ENCODE assay signal across 8 mouse cellular contexts in the genomic region with DNA sequence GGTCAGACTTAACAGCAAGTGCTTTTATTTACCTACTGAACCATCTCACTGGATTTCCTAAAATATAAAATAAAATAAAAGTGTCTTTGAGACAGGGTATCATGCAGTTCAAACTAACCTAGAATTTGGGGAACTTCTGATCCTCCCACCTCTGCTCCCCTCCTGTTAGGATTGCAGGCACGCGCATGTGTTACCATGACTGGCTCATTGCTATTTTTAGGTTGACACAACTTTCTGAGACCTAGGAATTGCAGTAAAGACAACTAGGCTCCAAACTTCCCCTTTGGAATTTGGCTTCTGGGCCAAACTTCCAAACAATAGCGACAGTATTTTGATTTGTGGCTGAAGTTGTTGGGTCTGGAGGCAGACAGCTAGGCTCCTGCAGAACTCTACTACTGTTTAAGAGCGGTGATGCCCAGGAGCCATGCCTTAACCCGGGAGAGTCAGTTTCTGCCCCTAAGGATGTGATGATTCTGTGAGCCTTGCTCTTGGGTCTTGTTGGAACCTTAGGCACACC. TPM values are rescaled to one million over a fixed set of nuclear protein-coding genes. Genes with fewer than 3 reads are reported as not detected.
A peak's percentile ranks its signal among the peaks of the same experiment; 100 is the strongest.
DNase-seq lines count a peak whose midpoint lies in the region; ATAC-seq and TF ChIP-seq lines count a peak whose summit lies in the region.

No protein-coding gene starts in this region.

- no peaks in the 10 kb centered on the region for H3K27me3 ChIP-seq in cerebellum, adult 2 months (ENCODE audit: control insufficient read depth, insufficient read depth, low read length)
- no peaks in the 10 kb centered on the region for H3K27me3 ChIP-seq in thymus, adult 2 months (ENCODE audit: control insufficient read depth, insufficient read depth, low read length)
- H3K27me3 ChIP-seq in limb, embryonic 15.5 days = no peaks in the 10 kb centered on the region
- H3K27me3 ChIP-seq in stomach, postnatal 0 days (ENCODE audit: control insufficient read depth, insufficient read depth, low read length) = no peaks in the 10 kb centered on the region

- H3K4me3 ChIP-seq in cerebellum, adult 2 months (replicated peaks; ENCODE audit: insufficient read depth, low read depth, low read length) = peak overlapping the region; percentile 99
- H3K4me3 ChIP-seq in thymus, adult 2 months (ENCODE audit: control insufficient read depth, insufficient read depth, low read length) = peak overlapping the region; percentile 92
- peak overlapping the region; percentile 98 for H3K4me3 ChIP-seq in limb, embryonic 15.5 days
- H3K4me3 ChIP-seq in stomach, postnatal 0 days (ENCODE audit: low read depth, low read length) = peak overlapping the region; percentile 99

- H3K36me3 ChIP-seq in thymus, adult 2 months (ENCODE audit: control insufficient read depth, insufficient read depth, low read length) = no peaks in the 10 kb centered on the region
- H3K36me3 ChIP-seq in limb, embryonic 15.5 days = no peaks in the 10 kb centered on the region
- no peaks in the 10 kb centered on the region for H3K36me3 ChIP-seq in stomach, postnatal 0 days (ENCODE audit: control insufficient read depth, insufficient read depth, low read length)

- no peaks in the 10 kb centered on the region for H3K9me3 ChIP-seq in limb, embryonic 15.5 days
- no peaks in the 10 kb centered on the region for H3K9me3 ChIP-seq in stomach, postnatal 0 days (ENCODE audit: control insufficient read depth, low read length)

- peaks cover 8% of the 10 kb centered on the region; the same call in 1 of the 2 replicates for H3K4me1 ChIP-seq in cerebellum, adult 2 months (ENCODE audit: control insufficient read depth, insufficient read depth, low read length)
- H3K4me1 ChIP-seq in thymus, adult 2 months (replicated peaks; ENCODE audit: control insufficient read depth, insufficient read depth, low read length) = peaks cover 24% of the 10 kb centered on the region
- H3K4me1 ChIP-seq in limb, embryonic 15.5 days = peaks cover 45% of the 10 kb centered on the region
- 0 out of 2 replicates have a peak, but pooled peaks cover 2% of the 10 kb centered on the region for H3K4me1 ChIP-seq in stomach, postnatal 0 days (replicated peaks; ENCODE audit: control insufficient read depth, insufficient read depth)

- DNase-seq in cerebellum, adult 2 months = no peak
- DNase-seq in cerebellum, adult 18-20 months = no peak
- DNase-seq in thymus, adult 2 months = no peak
- DNase-seq in thymus, postnatal 25 days = no peak
- no peak for DNase-seq in stomach, postnatal 0 days (ENCODE audit: low spot score)
- no peak for DNase-seq in layer of hippocampus, postnatal 36 days
- DNase-seq in ovary, adult 18-20 months (ENCODE audit: low spot score) = no peak

- peak overlapping the region; percentile 25; the same call in 1 of the 2 replicates for H3K27ac ChIP-seq in cerebellum, adult 2 months (ENCODE audit: insufficient read depth, low read length)
- H3K27ac ChIP-seq in thymus, adult 2 months (ENCODE audit: control insufficient read depth, insufficient read depth, low read length) = no peak overlapping the region
- peak overlapping the region; percentile 86 for H3K27ac ChIP-seq in limb, embryonic 15.5 days
- peak overlapping the region; percentile 80 for H3K27ac ChIP-seq in stomach, postnatal 0 days (replicated peaks)

- peak overlapping the region; percentile 84 for H3K4me2 ChIP-seq in limb, embryonic 15.5 days
- peak overlapping the region; percentile 65 for H3K4me2 ChIP-seq in stomach, postnatal 0 days (replicated peaks; ENCODE audit: low read depth)

- no peak for TF ChIP-seq EP300 in stomach, postnatal 0 days (optimal IDR thresholded peaks at IDR 0.05)

- 22% methylated on average over 5 of the region's 5 CpGs for WGBS in cerebellum, adult 2 months
- 39% methylated on average over 5 of the region's 5 CpGs for WGBS in thymus, adult 2 months
- 20% methylated on average over 5 of the region's 5 CpGs for WGBS in limb, embryonic 15.5 days
- 18% methylated on average over 5 of the region's 5 CpGs for WGBS in stomach, postnatal 0 days

- TF ChIP-seq CTCF in cerebellum, adult 2 months (IDR thresholded peaks at IDR 0.05; ENCODE audit: borderline replicate concordance, insufficient read depth, low read depth, low read length) = no peak
- TF ChIP-seq CTCF in thymus, adult 2 months (IDR thresholded peaks at IDR 0.05; ENCODE audit: borderline replicate concordance, control insufficient read depth, extremely low read depth, insufficient read depth, low read length, poor library complexity) = no peak
- TF ChIP-seq CTCF in stomach, postnatal 0 days (IDR thresholded peaks at IDR 0.05; ENCODE audit: low read depth) = no peak

- H3K9ac ChIP-seq in limb, embryonic 15.5 days = 0 out of 2 replicates have a peak overlapping the region, but pooled peaks have one; percentile 44
- no peak overlapping the region; the same call in 1 of the 2 replicates for H3K9ac ChIP-seq in stomach, postnatal 0 days (ENCODE audit: low read length)

- TF ChIP-seq POLR2A in cerebellum, adult 2 months (IDR thresholded peaks at IDR 0.05; ENCODE audit: borderline replicate concordance, insufficient read depth, low read length) = no peak
- no peak for TF ChIP-seq POLR2A in thymus, adult 2 months (IDR thresholded peaks at IDR 0.05; ENCODE audit: control insufficient read depth, extremely low read depth, insufficient read depth, low read length, poor library complexity)

- no peak for ATAC-seq in limb, embryonic 15.5 days (ENCODE audit: insufficient number of reproducible peaks, low FRiP score, low TSS enrichment, low read depth)
- no peak for ATAC-seq in stomach, postnatal 0 days (ENCODE audit: low FRiP score, low TSS enrichment)

RNA-seq across cellular contexts. Expression of a gene that starts 0.8 kb away (rescaled TPM):
- 21.7 and 24.2 TPM in 2 replicates for polyA plus RNA-seq in cerebellum, adult 2 months (2012; rRNA removed)
- polyA plus RNA-seq in thymus, adult 2 months (2012; rRNA removed) = 113 and 124 TPM in 2 replicates
- polyA plus RNA-seq in limb, embryonic 15.5 days (2015; fragmentation: Nextera tagmentation; extraction: Ambion mirVana) = 12.7 and 13.7 TPM in 2 replicates
- polyA plus RNA-seq in stomach, postnatal 0 days (2015; fragmentation: Nextera tagmentation; extraction: Ambion mirVana) = 10.5 and 13.2 TPM in 2 replicates
- 10 to 100 TPM; 19.3 to 21.3 TPM for total RNA-seq in layer of hippocampus, postnatal 36 days (2021)

RNA-seq across cellular contexts. Expression of a gene that starts 50.2 kb away (rescaled TPM):
- 28.9 and 29.4 TPM in 2 replicates for polyA plus RNA-seq in cerebellum, adult 2 months (2012; rRNA removed)
- 29.4 and 34.4 TPM in 2 replicates for polyA plus RNA-seq in thymus, adult 2 months (2012; rRNA removed)
- 20.4 and 22.3 TPM in 2 replicates for polyA plus RNA-seq in limb, embryonic 15.5 days (2015; fragmentation: Nextera tagmentation; extraction: Ambion mirVana)
- polyA plus RNA-seq in stomach, postnatal 0 days (2015; fragmentation: Nextera tagmentation; extraction: Ambion mirVana) = 5.9 and 6.4 TPM in 2 replicates
- 10 to 100 TPM; 61.7 to 66.0 TPM for total RNA-seq in layer of hippocampus, postnatal 36 days (2021)
